Mouse (Mus musculus) forebrain, embryonic 15.5 days (tissue): ENCODE data around the gene Dctn1. TPM values are rescaled to one million over a fixed set of nuclear protein-coding genes. Genes with fewer than 3 reads are reported as not detected.
"Not testable (repeated sequence)": the region's sequence is repeated elsewhere in the genome, so short reads cannot be mapped to it uniquely, and the experiment has no call there.

ENCODE experiments used
- ATAC-seq: fragments of 200-750 bp; cut with Nextera tagmentation; replicated peaks from 2 replicates; pipeline ENCODE4 v1.8.0; 2017; ENCODE audit warnings: mild to moderate bottlenecking, moderate TSS enrichment, moderate library complexity
- H3K27ac ChIP-seq: fragments of 300-500 bp; sonication (generic); replicated peaks from 2 replicates; pipeline ENCODE4 v1.5.1; 2015; ENCODE audit warnings: mild to moderate bottlenecking, inconsistent platforms
- H3K27me3 ChIP-seq: fragments of 300-500 bp; sonication (generic); 2 replicates; pipeline ENCODE4 v1.6.1; 2015; ENCODE audit warnings: inconsistent platforms
- H3K36me3 ChIP-seq: fragments of 300-500 bp; sonication (generic); 2 replicates; pipeline ENCODE4 v1.6.1; 2015; ENCODE audit warnings: mild to moderate bottlenecking, inconsistent platforms
- H3K4me1 ChIP-seq: fragments of 300-500 bp; sonication (generic); 2 replicates; pipeline ENCODE4 v1.6.1; 2015; ENCODE audit warnings: inconsistent platforms
- H3K4me2 ChIP-seq: fragments of 300-500 bp; sonication (generic); replicated peaks from 2 replicates; pipeline ENCODE4 v1.6.1; 2015; ENCODE audit warnings: mild to moderate bottlenecking, inconsistent platforms
- H3K4me3 ChIP-seq: fragments of 300-500 bp; sonication (generic); 2 replicates; pipeline ENCODE4 v1.5.1; 2015; ENCODE audit warnings: mild to moderate bottlenecking, inconsistent platforms
- H3K9ac ChIP-seq: fragments of 300-500 bp; sonication (generic); replicated peaks from 2 replicates; pipeline ENCODE4 v1.6.1; 2015; ENCODE audit warnings: mild to moderate bottlenecking, inconsistent platforms
- H3K9me3 ChIP-seq: fragments of 300-500 bp; sonication (generic); 2 replicates; pipeline ENCODE4 v1.6.1; 2016; ENCODE audit warnings: inconsistent platforms
- WGBS: fragments of 180-500 bp; shearing (Covaris S2); methylation state at CpG from one replicate; pipeline ENCODE4 v1.1.7; 2015; ENCODE audit warnings: mixed read lengths; 5-methylcytosine and 5-hydroxymethylcytosine counted together
- polyA plus RNA-seq: library from polyadenylated mRNA; unstranded; fragments of >200 nt; fragmentation: Nextera tagmentation; extraction: Ambion mirVana; gene quantifications from 2 replicates; pipeline ENCODE4 v1.2.1, GENCODE M21; 2015

Gene Dctn1
- polyA plus RNA-seq, 1 experiment from 2014 or later, result 147 TPM

- Histone ChIP-seq H3K4me2 (peak within 1 kb of the TSS; percentile 72), H3K27ac (peak within 1 kb of the TSS; percentile 49), H3K36me3 (peaks cover 5% of the 10 kb centered on the region; the same call in 1 of the 2 replicates), H3K9ac (peak within 1 kb of the TSS; percentile 55), H3K27me3 (peaks cover 15% of the 10 kb centered on the region), H3K4me1 (peaks cover 20% of the 10 kb centered on the region), H3K4me3 (peak within 1 kb of the TSS; percentile 50), H3K9me3 (no peaks in the 10 kb centered on the region)
- WGBS, result under 1% methylated on average over 32 of the region's 32 CpGs
- ATAC-seq, result peak; percentile 92
Observed at GRCm38 (mm10) chr6:83156259-83156684, 9.4 kb upstream of the Dctn1 start, which contains the start of the genes Wdr54 and 1700003E16Rik. Wdr54 (minus strand) TSS chr6:83156397. 1700003E16Rik (plus strand) TSS chr6:83156404.

- H3K27me3 ChIP-seq, result peaks cover 36% of the 10 kb centered on the region
- not testable (repeated sequence) for H3K4me3 ChIP-seq, H3K4me2 ChIP-seq, H3K9ac ChIP-seq, H3K27ac ChIP-seq, ATAC-seq, H3K9me3 ChIP-seq, H3K36me3 ChIP-seq
- 31% methylated on average over 3 of the region's 3 CpGs for WGBS
- H3K4me1 ChIP-seq, result peaks cover 31% of the 10 kb centered on the region
Observed at GRCm38 (mm10) chr6:83159456-83159855, 6.3 kb upstream of the Dctn1 start.

- no peaks in the 10 kb centered on the region for H3K9me3 ChIP-seq
- H3K4me2 ChIP-seq, result peak overlapping the region; percentile 40
- H3K27ac ChIP-seq, result no peak overlapping the region
- WGBS, result 10% methylated on average over 19 of the region's 19 CpGs
- peaks cover 36% of the 10 kb centered on the region for H3K27me3 ChIP-seq
- ATAC-seq, result no peak
- H3K4me3 ChIP-seq, result peak overlapping the region; percentile 21
- H3K4me1 ChIP-seq, result peaks cover 26% of the 10 kb centered on the region
- H3K9ac ChIP-seq, result 0 out of 2 replicates have a peak overlapping the region, but pooled peaks have one; percentile 30
- H3K36me3 ChIP-seq, result no peaks in the 10 kb centered on the region
Observed at GRCm38 (mm10) chr6:83161442-83161841, 4.3 kb upstream of the Dctn1 start.

GRCm38 (mm10) chr6:83161921-83162641 is 3.6 kb upstream of the Dctn1 start:
- Histone ChIP-seq H3K9ac (peak overlapping the region; percentile 30; the same call in 1 of the 2 replicates), H3K4me2 (peak overlapping the region; percentile 40), H3K36me3 (no peaks in the 10 kb centered on the region), H3K4me1 (peaks cover 29% of the 10 kb centered on the region), H3K27me3 (peaks cover 36% of the 10 kb centered on the region), H3K27ac (no peak overlapping the region), H3K4me3 (peak overlapping the region; percentile 21), H3K9me3 (no peaks in the 10 kb centered on the region)
- ATAC-seq, result no peak
- under 1% methylated on average over 49 of the region's 49 CpGs for WGBS

GRCm38 (mm10) chr6:83162701-83163100 is 3.0 kb upstream of the Dctn1 start:
- H3K4me3 ChIP-seq, result peak overlapping the region; percentile 21
- peaks cover 36% of the 10 kb centered on the region for H3K27me3 ChIP-seq
- no peak overlapping the region for H3K9ac ChIP-seq
- H3K4me1 ChIP-seq, result peaks cover 36% of the 10 kb centered on the region
- 2% methylated on average over 8 of the region's 8 CpGs for WGBS
- ATAC-seq, result no peak
- H3K36me3 ChIP-seq, result no peaks in the 10 kb centered on the region
- no peak overlapping the region for H3K27ac ChIP-seq
- H3K9me3 ChIP-seq, result no peaks in the 10 kb centered on the region
- H3K4me2 ChIP-seq, result peak overlapping the region; percentile 40

GRCm38 (mm10) chr6:83165026-83165606 is 604 bp upstream of the Dctn1 start:
- 2% methylated on average over 6 of the region's 6 CpGs for WGBS
- H3K4me2 ChIP-seq, result peak overlapping the region; percentile 56
- H3K27ac ChIP-seq, result peak overlapping the region; percentile 92
- H3K4me3 ChIP-seq, result peak overlapping the region; percentile 94
- H3K9me3 ChIP-seq, result no peaks in the 10 kb centered on the region
- ATAC-seq, result peak; percentile 28
- no peaks in the 10 kb centered on the region for H3K36me3 ChIP-seq
- peaks cover 33% of the 10 kb centered on the region for H3K27me3 ChIP-seq
- H3K4me1 ChIP-seq, result peaks cover 39% of the 10 kb centered on the region
- H3K9ac ChIP-seq, result peak overlapping the region; percentile 92

- H3K9me3 ChIP-seq, result no peaks in the 10 kb centered on the region
- no peaks in the 10 kb centered on the region for H3K36me3 ChIP-seq
- peak overlapping the region; percentile 92 for H3K9ac ChIP-seq
- H3K27me3 ChIP-seq, result peaks cover 22% of the 10 kb centered on the region
- H3K4me3 ChIP-seq, result peak overlapping the region; percentile 94
- WGBS, result under 1% methylated on average over 12 of the region's 12 CpGs
- peaks cover 46% of the 10 kb centered on the region for H3K4me1 ChIP-seq
- peak; percentile 30 for ATAC-seq
- peak overlapping the region; percentile 56 for H3K4me2 ChIP-seq
- H3K27ac ChIP-seq, result peak overlapping the region; percentile 92
Observed at GRCm38 (mm10) chr6:83166243-83166630, 517 bp downstream of the Dctn1 start.

- Histone ChIP-seq H3K9me3 (no peaks in the 10 kb centered on the region), H3K4me3 (no peak overlapping the region), H3K27ac (no peak overlapping the region), H3K4me1 (peaks cover 48% of the 10 kb centered on the region), H3K27me3 (no peaks in the 10 kb centered on the region), H3K4me2 (no peak overlapping the region), H3K36me3 (no peaks in the 10 kb centered on the region), H3K9ac (no peak overlapping the region)
- WGBS, result 87% methylated on average over 5 of the region's 5 CpGs
- ATAC-seq, result no peak
Observed at GRCm38 (mm10) chr6:83169872-83170271, 4.2 kb downstream of the Dctn1 start.

GRCm38 (mm10) chr6:83171063-83171462 is 5.3 kb downstream of the Dctn1 start:
- Histone ChIP-seq H3K36me3 (no peaks in the 10 kb centered on the region), H3K9ac (no peak overlapping the region; the same call in 1 of the 2 replicates), H3K4me1 (peaks cover 43% of the 10 kb centered on the region), H3K4me2 (peak overlapping the region; percentile 30), H3K9me3 (no peaks in the 10 kb centered on the region), H3K27ac (no peak overlapping the region), H3K27me3 (no peaks in the 10 kb centered on the region), H3K4me3 (peak overlapping the region; percentile 33; the same call in 1 of the 2 replicates)
- WGBS, result 87% methylated on average over 5 of the region's 5 CpGs
- ATAC-seq, result no peak

- Histone ChIP-seq H3K9me3 (no peaks in the 10 kb centered on the region), H3K4me3 (peak overlapping the region; percentile 33), H3K9ac (peak overlapping the region; percentile 32; the same call in 1 of the 2 replicates), H3K36me3 (0 out of 2 replicates have a peak, but pooled peaks cover 1% of the 10 kb centered on the region), H3K4me2 (peak overlapping the region; percentile 30), H3K27me3 (no peaks in the 10 kb centered on the region), H3K27ac (peak overlapping the region; percentile 75), H3K4me1 (peaks cover 30% of the 10 kb centered on the region)
- ATAC-seq, result peak; percentile 72
- 55% methylated on average over 9 of the region's 9 CpGs for WGBS
Observed at GRCm38 (mm10) chr6:83172240-83172920, 6.7 kb downstream of the Dctn1 start.

GRCm38 (mm10) chr6:83175996-83176395 is 10.3 kb downstream of the Dctn1 start:
- Histone ChIP-seq H3K9ac (no peak overlapping the region), H3K27me3 (no peaks in the 10 kb centered on the region), H3K27ac (no peak overlapping the region), H3K4me3 (no peak overlapping the region), H3K36me3 (0 out of 2 replicates have a peak, but pooled peaks cover 5% of the 10 kb centered on the region), H3K9me3 (no peaks in the 10 kb centered on the region), H3K4me2 (no peak overlapping the region), H3K4me1 (peaks cover 35% of the 10 kb centered on the region)
- ATAC-seq, result no peak
- WGBS, result 81% methylated on average over 8 of the region's 8 CpGs
